Mouse (Mus musculus) thymus, postnatal 0 days (tissue): ENCODE measurements around the gene Polr3gl. TPM values are rescaled to one million over a fixed set of nuclear protein-coding genes. Genes with fewer than 3 reads are reported as not detected.
"Not testable (repeated sequence)": the region's sequence is repeated elsewhere in the genome, so short reads cannot be mapped to it uniquely, and the experiment has no call there.

Experiments
- DNase-seq: peaks from one replicate; pipeline ENCODE4 v3.0.0-alpha.2; 2015; ENCODE audit warnings: low spot score
- polyA plus RNA-seq: library from polyadenylated mRNA; unstranded; fragments of >200 nt; fragmentation: Nextera tagmentation; extraction: Ambion mirVana; gene quantifications from 2 replicates; pipeline ENCODE4 v1.2.1, GENCODE M21; 2015

The Polr3gl gene
- 25.8 and 28.8 TPM in 2 replicates for polyA plus RNA-seq

DNA sequence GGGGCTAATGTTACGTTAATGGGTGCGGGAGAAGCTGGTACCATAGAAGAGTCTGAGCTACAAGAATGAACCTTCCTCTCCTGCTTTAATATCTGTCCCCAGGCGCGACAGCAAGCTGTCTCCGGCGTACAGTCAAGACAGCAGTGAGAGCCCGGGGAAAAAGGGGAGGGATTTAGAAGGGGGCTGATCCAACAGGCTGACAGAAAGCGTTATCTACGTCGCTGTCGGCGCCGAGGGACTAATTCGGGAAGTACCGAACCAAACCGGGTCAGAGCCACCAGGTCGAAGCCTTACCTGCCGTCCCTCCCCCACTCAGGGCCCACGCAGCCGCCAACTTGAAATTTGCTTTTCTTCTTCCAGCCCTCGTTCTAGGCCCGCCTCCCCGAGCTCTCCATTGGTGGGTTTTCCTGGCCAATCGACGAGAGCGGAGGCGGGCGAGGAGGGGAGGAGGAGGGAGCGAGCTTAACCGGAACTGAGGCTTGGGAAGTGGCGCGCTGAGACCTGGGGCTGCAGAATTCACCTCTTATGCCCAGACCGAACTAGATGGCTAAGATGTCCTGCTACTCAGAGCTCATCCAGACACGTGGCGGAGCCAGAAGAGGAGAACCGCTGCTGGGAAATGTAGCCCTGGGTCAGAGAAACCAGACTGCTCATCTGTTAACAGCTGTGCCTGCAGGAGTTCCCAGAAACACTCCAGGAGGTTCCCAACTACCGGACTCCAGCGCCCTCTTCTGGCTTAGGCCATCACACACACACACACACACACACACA lies at the start of gene Polr3gl:
Gene Polr3gl (minus strand): TSS at position 392 of the 771 bp plus-strand sequence.
- DNase-seq, result peak; percentile 94

DNA sequence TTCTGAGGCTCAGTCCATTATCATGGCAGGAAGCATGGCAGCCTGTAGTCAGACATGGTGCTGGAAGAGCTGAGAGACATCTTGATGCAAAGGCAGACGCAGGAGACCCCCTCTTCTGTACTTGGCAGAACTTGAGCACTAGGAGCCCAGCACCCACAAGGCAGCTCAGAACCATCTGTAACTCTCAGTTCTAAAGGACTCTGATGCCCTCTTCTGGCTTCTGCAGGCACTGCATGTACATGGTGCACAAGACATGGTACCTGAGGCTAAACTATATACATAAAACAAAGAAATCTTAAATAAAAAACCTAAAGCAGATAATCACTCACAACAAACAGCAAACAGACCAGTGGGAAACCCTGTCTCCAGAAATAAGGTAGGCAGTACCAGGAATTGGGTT lies 45.2 kb upstream of the Polr3gl start:
- peak; percentile 70 for DNase-seq

GRCm38 (mm10) chr3:96636448-96636847 lies 42.5 kb upstream of the Polr3gl start:
- no peak for DNase-seq

GRCm38 (mm10) chr3:96635906-96636305 lies 41.9 kb upstream of the Polr3gl start:
- DNase-seq, result peak; percentile 2

- peak; percentile 87 for DNase-seq
Measured at GRCm38 (mm10) chr3:96634928-96635879, 41.2 kb upstream of the Polr3gl start, which contains the start of the genes Pex11b and Gm42957. TSS of gene Pex11b (plus strand) at chr3:96635376. TSS of gene Gm42957 (plus strand) at chr3:96635474.

DNA sequence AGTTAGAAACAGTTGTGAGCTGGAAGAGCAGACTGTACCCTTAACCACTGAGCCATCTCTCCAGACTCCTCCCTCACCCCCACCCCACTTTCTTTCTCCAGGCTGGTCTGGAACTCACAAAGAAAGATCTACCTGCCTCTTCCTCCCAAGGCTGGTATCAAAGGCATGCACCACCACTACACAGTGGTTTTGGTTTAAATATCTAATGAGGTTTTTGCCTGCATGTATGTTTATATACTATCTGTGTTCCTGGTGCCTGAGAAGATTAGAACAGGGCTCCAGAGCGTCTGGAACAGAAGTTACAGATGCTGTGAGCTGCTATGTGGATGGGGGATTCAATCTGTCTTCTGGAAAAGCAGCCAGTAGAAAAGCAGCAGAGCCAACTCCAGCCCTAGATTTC lies 40.0 kb upstream of the Polr3gl start:
- no peak for DNase-seq

GRCm38 (mm10) chr3:96632058-96632457 lies 38.1 kb upstream of the Polr3gl start:
- no peak for DNase-seq

DNA sequence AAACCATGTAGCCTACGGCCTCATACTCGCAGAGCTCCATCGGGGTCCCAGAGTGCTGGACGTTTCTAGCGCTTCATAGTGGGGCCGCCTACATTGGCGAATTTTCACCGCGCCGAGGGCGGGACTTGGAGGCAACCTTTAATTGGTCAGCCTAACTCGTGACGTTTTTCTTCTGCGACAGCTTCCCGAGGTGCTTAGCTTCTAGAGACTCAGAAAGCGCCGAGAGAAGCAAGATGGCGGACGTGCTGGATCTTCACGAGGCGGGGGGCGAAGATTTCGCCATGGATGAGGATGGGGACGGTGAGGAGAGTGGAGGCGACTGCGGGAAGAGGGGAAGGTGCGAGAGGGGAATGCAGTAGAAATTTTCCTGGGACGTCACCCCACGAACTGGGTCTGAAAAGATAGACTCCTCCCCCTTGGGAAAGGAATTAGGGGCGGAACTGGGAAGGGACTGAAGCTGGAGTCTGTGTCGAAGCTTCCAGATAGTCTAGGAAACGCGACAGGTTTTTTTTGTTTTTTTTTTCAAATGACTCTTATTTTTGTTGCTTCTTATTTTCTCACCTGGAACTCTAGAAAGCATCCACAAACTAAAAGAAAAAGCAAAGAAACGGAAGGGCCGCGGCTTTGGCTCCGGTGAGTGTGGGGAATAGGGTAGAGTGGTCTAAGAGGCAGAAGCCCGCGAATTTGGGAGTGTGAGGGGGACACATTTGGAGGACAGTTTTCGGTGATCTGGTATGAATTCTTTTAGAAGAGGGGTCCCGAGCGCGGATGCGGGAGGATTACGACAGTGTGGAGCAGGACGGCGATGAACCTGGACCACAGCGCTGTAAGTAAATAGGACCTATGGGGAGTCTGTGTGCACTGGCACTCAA lies 36.0 kb upstream of the Polr3gl start, which contains the start of gene Rbm8a:
Gene Rbm8a (plus strand): TSS at position 205 of the 872 bp plus-strand sequence.
- peak; percentile 97 for DNase-seq

DNA sequence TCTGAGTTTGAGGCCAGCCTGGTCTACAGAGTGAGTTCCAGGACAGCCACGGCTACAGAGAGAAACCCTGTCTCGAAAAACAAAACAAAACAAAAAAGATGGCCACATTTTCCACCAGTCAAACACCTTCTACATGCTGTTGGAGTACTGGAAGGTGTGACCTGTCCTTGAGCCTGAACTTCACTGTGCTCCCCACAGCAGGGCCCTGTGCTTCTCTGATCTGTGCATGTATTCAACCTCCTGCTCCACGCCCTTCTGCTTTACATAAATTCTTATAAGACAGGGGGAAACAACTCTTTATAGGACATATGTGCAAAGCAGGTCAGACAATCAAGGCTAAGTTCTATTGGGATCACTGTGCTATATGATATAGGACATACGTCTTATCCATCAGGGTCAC lies 29.2 kb upstream of the Polr3gl start:
- DNase-seq, result no peak

- DNase-seq, result no peak
Measured at GRCm38 (mm10) chr3:96617941-96618340, 24.0 kb upstream of the Polr3gl start.

DNA sequence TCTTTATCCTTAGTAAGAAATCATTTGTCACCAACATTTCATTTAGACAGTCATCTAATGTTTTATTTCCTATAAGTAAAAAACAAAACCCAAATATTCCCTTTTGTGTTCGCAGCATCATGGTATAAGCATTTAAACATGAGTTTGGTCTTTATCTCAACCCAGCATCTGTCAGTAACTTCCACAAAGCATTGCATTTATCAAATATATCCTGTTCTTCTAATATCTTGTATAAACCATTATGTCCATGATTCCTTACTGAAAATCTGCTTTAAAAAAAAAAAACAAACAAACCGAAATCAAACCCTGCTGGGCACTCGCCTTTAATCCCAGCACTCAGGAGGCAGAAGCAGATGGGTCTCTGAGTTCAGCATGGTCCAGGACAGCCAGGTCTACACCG lies 12.6 kb upstream of the Polr3gl start:
- DNase-seq, result no peak

- not testable (repeated sequence) for DNase-seq
Measured at GRCm38 (mm10) chr3:96606007-96606406, 12.0 kb upstream of the Polr3gl start.

DNA sequence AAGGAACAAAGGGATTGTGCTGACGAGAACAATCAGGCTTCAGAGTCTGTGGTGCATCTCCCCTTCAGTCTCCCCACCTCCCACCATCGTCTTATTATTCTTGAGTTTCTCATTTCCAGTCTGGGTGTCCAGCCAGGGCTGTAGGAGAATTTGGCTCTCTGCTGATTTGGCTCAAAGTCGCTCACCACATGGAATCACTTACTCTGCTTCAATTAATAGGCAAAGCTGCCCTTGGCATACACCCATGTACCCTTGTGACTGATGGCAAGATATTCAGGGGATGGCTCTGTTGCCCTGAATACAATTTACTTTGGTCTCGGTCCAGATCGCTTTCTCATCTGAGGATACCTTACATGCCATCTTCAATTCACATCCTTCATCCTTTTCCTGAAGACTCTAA lies 9.3 kb upstream of the Polr3gl start:
- DNase-seq, result no peak

DNA sequence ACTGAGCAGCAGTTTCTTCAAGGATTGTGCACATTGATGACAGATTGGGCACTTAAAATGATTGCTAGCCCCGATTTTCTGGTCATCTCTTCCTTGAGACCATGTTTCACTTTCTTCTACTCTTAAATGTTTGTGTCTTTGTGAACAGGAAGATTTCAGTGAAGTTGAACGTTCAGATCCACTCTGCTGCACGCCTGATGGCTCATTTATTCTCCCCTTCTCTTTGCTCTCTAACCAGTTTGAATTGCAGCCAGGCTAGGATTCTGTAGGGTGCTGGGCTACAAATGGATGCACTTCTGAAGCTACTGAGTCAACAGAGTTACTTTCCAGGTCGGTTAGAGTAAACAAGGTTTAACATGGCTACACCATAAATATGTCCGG lies 8.7 kb upstream of the Polr3gl start:
- DNase-seq, result no peak

GRCm38 (mm10) chr3:96601941-96602703 lies 8.1 kb upstream of the Polr3gl start:
- no peak for DNase-seq

GRCm38 (mm10) chr3:96601251-96601787 lies 7.3 kb upstream of the Polr3gl start:
- DNase-seq, result no peak

- DNase-seq, result peak; percentile 92
Measured at GRCm38 (mm10) chr3:96600639-96601250, 6.8 kb upstream of the Polr3gl start, which contains the start of gene Lix1l. TSS of gene Lix1l (plus strand) at chr3:96601149.

DNA sequence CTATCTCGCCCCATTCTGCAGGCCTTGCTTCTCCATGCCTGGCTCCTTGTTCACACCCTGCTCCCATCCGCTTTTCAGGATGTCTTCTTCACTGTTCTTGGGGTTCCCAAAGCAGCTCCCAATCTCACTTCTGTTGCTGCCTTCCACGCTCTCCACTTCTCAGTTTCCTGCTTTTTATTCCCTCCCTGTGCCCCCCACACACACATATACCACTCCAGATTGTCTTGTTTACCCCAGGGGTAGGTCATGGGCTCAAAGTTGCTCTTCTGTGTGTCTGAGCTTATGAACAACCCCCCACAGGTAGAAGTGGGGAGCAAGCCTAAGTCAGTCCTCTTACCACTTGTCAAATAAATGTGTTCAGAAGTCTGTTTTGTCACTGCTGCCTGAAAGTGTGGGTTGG lies 5.4 kb upstream of the Polr3gl start:
- no peak for DNase-seq

DNA sequence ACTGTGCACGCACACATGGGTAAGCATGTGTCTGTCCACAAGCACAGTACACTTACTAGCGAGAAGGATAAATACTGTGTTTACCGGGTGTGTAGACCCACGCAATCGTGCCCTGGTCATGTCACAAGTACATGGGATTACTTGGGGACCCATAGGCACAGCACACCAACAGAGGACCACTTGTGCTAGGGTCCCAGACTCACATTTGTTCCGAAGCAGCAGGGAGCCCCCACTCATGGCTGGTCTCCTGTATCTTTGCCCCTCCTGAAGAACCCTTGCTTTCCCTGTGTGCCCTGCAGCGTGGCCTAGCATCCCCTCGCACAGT lies 5.0 kb upstream of the Polr3gl start:
- DNase-seq, result no peak
